Mouse (Mus musculus) small intestine, adult 2 months (tissue): ENCODE measurements around the gene Iffo1.
A peak's percentile ranks its signal among the peaks of the same experiment; 100 is the strongest.

ENCODE experiments used
- CTCF ChIP-seq: fragments of 200-500 bp; IDR thresholded peaks from 2 replicates; pipeline ENCODE4 v1.5.1; 2012; ENCODE audit warnings: low read depth, mild to moderate bottlenecking, control low read depth, inconsistent platforms, low read length, moderate library complexity, mixed read lengths; ENCODE audit not compliant: insufficient replicate concordance, insufficient read length; ENCODE audit errors: extremely low read depth
- POLR2A ChIP-seq: fragments of 200-500 bp; IDR thresholded peaks from 2 replicates; pipeline ENCODE4 v1.6.1; 2012; ENCODE audit warnings: low read depth, mild to moderate bottlenecking, control low read depth, inconsistent platforms, low read length, moderate library complexity

- TF ChIP-seq CTCF (no peak), POLR2A (peak; percentile 100)
These were observed 20.4 kb downstream of the Iffo1 start for GRCm38 (mm10) chr6:125165328-125165891.
